Mouse (Mus musculus): ENCODE data around the gene Ncapd2.

Ncapd2 gene

DNA sequence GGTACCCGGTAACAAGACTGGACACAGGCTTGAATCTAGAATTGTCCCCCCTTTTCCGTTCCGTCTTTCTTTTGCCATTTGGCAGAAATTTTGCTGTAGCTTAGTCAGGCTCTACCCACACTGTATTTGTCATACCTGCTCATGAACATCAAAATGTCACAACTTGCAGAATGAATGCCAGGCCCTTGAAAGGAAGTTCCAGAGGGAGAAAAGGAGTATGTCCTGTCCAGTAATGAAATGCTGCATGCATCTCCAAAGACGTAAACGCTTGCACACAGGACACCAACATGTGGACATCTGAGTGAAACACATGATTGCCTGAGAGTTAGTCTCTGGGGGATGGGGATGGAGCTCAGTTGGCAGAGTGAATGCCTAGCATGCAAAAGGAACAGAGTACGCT is 22.2 kb upstream of the Ncapd2 start:
- no peak for DNase-seq

DNA sequence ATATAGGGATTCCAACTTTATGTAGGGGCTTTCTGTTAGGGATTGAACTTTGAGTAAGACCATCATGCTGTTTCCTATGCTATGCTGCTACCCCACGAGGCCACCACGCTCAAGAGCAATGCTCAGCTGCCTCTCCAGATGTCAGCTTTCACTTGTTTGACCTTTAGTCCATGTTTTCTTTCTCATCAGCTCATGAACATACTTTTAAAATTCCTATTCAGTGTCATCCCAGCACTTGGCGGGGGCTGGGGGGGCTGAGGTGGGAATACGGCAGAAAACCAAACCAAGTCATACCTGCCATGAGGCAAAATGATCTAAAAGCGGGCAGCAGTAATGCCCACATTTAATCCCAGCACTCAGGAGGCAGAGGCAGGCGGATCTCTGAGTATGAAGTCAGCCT is 21.6 kb upstream of the Ncapd2 start:
- DNase-seq = no peak

DNA sequence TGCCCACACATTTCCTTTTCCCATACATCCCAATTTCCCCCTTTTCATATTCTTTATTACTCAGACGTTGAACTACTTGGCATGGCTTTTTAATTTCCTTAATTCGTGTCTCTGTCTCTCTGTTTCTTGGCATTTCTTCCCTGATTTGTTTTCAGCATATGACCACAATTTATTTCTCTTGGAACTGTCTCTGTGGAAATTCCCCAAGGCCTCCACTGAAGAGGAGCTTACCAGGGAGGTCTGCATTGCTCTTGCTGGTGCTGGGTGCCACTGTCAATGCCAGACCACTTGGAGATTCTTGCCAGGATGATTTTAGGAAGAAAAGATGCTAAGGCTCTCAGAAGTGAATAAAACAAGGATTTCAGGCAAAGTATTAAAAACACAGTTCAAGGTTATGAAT is 21.1 kb upstream of the Ncapd2 start:
- DNase-seq = no peak

DNA sequence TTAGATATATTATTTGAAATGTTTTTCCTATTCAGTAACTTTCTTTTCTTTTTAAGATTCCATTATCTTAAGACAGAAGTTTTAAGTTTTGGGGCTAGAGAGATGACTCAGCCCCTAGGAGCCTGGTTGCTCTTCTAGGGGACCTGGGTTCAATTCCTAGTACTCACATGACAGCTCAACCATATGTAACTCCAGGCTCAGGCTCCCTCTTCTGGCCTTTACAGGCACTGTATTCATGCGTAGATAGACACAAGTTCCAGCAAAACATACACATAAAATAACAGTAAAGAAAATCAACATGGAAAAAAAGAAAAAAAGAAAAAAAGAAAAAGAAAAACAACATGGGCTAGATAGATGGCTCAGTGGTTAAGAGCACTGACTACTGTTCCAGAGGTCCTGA is 18.9 kb upstream of the Ncapd2 start:
- no peak for DNase-seq

DNA sequence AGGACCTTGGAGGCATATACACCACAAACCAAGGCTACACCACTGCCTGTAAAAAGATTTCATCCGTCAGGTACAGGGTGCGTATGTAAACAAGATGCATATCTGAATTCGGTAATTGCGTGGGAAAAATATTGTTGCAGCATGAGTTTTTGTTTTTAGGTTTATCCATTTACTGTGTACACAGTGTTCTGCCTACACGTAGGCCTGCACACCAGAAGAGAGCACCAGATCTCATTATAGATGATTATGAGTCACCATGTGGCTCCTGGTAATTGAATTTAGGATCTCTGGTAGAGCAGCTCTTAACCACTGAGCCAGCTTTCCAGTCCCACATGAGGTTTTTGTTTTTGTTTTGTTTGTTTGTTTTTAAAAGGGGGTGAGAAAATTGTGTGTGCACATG is 5.7 kb upstream of the Ncapd2 start:
- no peak for DNase-seq

DNA sequence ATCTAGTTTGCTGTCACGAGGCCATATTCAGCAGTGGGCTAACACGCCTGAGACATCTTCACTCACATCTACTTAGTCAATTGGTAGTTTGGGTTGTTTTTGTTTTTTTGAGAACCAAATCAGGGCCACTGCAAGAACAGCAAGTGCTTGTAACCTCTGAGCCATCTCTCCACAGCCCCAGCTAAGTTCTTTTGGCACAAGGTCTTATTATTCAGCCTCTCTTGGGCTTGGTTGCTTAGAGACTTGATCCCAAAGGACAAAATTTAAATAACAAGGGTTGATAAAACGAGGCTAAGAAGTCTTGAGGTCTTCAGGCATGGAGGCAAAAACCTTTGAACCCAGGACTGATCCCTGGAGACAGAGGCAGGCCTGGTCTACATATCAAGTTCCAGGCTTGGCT is 4.8 kb upstream of the Ncapd2 start:
- no peak for DNase-seq

DNA sequence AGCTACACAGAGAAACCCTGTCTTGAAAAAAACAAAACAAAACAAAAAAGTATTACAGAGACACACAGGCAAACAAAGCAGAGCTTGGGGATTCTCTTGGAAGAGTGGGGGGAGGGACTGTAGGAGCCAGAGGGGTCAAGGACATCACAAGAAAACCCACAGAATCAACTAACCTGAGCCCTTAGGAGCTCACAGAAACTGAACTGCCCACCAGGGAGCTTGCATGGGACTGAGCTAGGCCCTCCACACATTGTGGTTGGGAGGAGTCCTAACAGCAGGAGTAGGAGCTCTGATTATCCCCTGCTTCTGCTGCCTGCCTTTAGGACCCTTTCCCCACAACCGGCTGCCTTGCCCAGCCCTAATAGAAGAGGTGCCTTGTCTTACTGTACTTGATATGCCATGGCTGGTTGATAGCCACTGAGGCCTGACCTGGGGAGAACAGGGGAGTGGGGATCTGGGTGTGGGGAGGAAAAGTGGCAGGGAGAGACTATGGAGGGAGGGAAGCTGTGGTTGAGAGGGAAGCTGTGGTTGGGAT is 4.1 kb upstream of the Ncapd2 start:
- DNase-seq = no peak

DNA sequence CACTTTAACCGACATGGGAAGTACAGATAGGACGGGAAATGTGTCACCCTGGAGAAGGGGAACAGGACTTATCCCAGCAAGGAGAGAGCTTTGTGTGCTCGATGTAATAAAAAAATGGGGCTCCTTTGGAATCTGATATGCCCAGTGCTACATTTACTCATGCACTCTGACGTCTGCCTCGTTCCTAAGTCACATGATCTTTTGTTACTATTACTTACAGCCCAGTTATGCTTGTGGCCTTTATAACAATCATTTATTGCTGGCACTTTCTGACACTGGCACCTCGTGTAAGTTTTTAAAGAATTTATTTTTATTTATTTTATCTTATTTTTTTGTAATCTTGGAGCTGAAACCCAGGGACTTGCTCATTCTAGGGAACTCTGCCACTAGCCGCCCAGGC is 1.9 kb upstream of the Ncapd2 start:
- DNase-seq = no peak

DNA sequence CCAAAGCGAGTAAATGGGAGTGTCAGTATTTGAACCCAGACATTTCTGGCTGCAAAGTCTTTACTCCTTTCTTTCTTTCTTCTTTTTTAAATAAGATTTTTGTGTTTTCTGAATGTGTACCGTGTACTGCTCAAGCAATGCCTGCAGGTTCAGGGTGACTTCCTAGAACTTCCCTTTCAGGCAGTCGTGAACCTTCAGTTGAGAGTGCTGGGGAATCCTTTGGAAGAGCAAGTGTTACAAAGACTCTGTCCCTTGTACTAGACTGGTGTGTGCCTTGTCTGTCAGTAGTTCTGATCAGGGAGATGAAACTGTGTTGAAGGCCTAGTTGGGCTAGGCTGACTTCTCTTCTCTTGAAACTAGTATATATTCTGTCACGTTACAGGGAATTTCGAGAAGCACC is 1.3 kb upstream of the Ncapd2 start:
- DNase-seq = no peak

DNA sequence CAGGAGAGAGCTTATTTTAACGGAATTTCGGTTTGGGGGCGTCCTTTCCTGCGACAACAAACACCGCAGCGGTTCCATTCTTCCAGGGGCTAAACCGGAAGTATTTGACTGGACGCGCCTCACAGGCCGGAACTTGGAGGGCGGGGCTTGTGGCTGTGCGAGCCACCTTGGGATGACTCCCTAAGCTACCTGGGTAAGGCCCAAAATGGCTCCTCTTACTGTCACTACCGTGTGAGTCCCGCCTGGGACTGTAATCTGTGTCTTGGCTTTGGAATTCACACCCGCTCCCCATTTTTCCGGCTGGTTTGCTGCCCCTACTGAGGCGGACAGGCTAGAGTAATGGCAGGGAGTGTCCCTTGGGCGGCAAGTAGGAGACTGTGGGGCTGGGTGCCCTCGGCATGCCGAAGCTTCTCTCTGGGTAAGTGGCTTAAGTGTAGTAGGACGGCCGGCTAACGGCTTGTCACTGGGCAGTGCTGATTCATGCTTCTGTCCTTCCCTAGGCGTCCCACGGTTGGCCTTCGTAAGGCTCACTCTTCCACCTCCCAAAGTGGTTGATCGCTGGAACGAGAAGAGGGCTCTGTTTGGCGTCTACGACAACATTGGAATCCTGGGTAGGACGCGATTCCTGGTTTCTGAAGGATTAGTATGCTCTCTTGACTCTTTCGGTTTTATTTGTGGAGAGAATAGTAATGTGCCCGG is 664 bp upstream of the Ncapd2 start:
- DNase-seq = peak; percentile 83 to 87

DNA sequence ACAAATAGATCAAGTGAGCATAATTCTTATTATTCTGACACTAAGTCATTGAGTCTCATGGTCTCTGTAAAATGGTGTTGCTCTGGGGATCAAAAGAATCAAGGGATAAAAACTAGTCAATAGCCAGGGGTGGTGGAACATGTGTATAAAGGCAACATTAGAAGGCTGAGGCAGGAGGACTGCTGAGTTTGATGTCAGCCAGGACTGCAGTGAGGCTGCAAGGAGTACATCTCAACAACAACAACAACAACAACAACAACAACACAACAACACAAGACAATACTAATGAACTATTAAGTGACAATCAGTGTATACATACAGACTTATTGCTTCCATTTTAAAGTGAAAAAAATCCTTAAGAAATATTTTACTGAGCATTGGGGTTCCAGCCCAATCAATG is 685 bp downstream of the Ncapd2 start:
- no peak for DNase-seq

DNA sequence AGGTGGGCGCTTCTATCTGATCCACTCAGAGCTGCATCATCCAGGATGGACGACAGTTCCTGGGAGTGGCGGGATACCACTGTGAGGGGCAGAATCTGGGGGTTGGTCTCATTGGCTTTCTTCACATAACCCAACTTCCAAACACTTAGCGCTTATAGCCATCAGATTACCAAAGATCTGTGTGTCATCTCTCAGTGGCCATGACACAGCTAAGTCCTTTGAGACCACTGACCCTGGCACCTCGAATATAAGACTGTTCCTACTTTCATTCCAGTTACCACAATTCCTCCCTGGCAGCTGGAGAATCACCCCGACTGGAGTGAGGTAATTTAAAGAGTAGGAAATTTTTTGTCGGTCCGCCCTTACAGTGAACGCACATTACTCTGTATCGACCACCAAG is 5.3 kb downstream of the Ncapd2 start:
- no peak for DNase-seq

DNA sequence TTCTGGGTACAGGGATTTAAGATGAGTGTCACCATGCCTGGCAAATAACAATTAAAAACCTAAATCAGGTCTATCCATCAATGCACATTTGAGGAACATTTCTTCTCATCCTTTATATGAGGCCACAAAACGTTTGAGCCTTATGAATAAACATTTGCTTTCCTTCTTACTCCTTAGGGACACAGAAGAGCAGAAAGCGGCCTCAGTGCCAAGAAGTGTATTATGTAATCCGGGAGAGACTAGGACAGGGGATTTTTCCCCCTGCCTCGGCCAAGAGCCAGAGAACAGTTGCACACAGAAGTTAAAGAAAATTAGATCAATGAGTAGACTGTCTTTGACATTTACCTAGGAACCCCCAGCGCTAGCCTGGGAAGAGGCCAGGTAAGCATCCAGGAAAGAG is 9.4 kb downstream of the Ncapd2 start:
- no peak for DNase-seq

DNA sequence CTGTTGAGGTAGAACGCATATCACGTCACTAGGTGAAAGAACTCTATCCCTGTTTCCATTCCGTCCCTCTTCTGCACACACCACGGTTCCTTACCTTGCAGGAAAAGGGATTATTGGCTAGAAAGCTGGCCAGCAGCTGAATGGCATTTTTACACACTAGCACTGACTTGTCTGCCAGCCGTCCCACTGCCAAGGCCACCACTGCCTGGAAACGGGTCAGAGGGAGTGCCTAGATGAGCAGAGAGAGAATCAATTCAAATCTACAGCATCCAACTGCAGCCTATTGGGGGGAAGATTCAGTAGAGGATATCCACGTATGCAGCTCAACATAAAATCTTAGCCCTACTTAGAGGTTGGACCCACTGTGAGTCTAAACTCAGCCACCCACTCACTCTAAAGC is 11.9 kb downstream of the Ncapd2 start:
- DNase-seq = no peak

DNA sequence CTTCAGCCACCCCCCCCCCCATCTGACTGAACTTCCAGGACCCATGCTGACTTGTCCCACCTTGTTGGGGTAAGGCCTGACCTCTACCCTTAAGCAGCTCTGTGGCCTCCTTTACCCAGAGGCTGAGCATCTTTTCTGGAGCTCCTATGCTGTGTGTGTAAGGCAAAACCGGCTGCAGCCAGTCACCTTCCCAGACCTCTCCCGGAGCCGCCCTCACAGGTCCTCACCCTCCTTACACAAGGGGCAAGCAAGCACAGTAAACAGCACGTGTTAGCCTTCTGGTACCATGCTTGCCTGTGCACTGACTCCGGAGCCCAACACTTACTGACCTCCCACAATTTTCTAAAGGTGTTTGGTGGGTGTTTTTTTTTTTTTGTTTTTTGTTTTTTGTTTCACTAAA is 16.0 kb downstream of the Ncapd2 start:
- no peak for DNase-seq

DNA sequence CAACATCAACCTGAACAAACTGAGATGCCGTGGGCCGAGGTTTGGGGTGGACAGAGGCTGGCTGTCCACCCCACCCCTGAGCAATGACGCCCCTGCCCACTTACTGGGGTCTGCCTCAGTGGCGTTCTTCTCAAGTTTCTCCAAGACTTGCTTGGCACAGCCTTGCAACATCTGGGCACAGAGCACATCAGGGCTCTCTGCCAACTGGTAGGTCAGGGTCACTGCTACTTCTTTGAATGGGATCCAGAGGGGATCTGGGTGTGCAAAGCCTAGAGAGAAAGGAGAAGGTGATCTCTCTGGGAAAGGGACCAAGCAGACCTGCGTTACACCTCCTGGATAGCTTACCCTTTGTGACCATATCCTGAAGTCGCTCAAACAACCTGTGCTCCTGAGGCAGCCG is 18.2 kb downstream of the Ncapd2 start:
- no peak for DNase-seq

DNA sequence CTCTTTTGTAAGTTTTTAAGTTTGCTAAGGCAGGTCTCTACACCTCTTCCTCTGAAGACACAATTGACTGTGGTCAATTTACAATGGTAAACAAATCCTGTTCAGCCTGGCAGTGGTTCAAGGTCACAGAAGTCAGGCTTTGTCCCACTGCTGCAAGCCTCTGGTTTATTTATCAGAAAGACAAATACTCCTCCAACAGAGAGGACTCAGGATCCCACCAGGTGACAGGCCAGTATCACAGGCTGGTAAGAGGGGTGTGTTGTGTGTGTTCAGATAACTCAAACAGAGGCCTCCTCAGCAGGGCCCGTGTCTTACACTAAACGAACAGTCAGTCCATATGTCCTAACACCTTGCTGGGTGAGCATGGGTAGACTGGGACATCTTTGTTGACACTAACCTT is 19.0 kb downstream of the Ncapd2 start:
- DNase-seq = no peak

DNA sequence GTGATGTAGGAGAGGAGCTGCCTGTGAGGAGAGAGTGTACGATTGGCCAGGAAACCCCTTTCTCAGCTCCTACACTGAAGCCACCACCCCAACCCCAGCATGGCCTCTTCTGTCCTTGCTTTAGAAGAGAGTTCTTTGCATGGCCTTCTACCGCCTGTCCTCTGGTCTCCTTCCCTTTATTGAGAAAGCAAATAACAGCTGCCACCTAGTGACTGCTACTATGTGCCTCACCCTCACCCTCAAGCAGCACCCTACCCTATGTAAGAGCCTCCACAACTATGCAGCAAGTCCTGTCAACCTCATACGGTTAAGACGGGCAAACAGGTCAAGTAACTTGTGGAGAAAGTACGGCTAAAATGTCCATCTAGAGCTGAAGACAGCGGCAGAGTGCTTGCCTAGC is 21.3 kb downstream of the Ncapd2 start:
- no peak for DNase-seq

DNA sequence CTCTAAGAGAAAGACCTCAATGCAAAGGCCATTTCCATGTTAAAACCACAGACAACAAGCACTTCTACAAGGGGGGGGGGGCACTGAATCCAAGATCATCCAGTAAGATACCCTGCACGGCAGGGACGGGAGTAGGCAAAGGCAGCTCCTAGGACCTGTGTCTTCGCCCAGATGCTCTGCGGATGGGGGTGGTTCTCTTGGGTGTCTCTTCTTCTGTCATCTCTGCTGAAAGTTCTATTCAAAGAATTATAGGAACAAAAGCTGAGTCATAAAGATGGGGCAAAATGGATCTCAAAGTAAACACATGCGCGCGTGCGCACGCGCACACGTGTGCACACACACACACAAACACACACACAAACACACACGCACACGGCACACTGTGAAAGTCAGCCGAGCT is 23.4 kb downstream of the Ncapd2 start:
- no peak for DNase-seq

DNA sequence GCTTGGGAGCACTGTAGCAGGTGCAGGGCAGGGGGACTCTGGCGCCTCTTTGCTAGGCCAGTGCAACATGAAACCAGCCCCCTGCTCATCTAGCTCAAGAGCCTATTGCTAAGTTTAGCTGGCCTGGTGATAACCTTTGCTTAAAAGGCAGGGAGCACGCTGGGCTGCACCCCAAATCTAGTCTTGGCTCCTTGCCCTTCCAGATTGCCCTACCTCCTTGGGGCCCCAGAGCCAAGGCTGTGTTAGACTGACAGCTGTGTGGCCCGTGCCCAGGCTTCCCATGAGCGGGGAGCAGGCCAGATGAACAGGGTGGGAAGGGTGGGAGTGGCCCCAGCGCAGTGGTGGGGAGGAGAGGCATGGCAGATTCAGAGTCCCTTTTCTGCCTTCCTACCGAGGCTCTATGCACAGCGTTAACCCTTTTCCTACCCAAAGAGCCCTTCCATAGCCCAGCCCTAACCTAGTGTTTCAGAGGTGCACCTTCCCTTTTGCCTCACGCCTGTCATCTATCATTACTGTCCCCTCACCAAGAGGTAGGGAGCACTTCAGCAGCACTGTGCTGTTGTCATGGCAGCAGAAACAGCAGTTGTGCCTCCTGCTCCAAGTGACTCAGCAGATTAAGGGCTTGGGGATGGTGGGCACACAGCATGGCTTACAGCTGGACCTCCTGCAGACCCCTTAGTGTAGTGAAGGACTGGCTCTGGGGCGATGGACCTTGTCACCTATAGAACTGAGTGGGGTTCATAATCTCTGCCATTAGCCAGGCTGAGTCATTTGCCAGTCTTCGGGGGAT is 24.4 kb downstream of the Ncapd2 start:
- DNase-seq = no peak

DNA sequence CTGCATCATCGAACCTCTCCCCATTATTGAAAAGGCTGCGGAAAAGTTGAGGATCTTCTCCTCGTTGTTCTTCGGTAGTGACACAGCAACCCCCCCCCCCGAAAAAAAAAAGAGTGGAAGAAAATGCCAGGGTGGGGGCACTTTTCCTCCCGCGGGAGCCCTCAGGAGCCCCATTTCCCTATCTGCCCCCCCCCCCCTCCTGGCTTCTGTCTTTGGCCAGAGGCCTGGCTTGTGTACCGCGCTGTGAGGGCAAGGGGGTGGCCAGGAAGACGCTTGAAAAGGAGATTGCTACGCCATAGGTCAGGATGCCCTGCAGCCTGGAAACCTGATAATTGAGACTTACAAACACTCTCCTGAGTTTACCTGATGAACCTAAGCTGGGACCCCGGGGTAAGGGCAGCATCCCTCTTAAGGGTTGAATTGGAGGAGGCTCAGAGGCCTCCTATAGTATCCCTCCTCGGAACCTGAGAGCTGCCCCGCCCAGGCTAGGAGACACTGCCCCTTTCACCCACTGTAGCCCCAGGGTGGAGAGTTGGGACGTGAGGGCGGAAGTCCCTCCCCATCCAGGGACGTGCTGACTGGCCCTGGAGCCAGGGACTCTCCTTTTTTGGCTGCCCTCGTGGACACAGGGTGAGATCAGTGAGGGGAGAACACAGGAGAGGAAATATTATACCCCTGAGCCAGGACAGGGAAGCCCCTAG is 25.3 kb downstream of the Ncapd2 start, which contains the start of gene Gapdh:
Gene Gapdh, minus strand, starts transcription at position 417 of the 701 bp plus-strand sequence.
- DNase-seq = peak in 1 of 2 experiments; percentile 36

DNA sequence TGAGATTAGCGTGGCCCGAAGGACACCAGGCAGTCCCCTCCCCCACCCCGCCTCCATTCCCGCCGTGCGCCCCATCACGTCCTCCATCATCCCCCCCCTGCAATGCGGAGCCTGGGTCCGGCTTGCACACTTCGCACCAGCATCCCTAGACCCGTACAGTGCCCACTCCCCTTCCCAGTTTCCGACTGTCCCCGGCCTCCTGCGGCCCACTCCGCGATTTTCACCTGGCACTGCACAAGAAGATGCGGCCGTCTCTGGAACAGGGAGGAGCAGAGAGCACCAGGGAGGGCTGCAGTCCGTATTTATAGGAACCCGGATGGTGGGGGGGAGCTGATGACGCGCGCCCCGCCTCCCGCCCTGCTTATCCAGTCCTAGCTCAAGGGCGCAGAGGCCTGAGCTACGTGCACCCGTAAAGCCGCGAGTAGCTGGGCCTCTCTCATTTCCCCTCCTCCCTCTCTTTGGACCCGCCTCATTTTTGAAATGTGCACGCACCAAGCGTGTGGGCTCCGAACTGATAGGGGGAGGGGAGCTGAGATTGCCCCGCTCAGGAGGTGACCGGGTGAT is 26.1 kb downstream of the Ncapd2 start:
- peak; percentile 94 to 96 for DNase-seq

DNA sequence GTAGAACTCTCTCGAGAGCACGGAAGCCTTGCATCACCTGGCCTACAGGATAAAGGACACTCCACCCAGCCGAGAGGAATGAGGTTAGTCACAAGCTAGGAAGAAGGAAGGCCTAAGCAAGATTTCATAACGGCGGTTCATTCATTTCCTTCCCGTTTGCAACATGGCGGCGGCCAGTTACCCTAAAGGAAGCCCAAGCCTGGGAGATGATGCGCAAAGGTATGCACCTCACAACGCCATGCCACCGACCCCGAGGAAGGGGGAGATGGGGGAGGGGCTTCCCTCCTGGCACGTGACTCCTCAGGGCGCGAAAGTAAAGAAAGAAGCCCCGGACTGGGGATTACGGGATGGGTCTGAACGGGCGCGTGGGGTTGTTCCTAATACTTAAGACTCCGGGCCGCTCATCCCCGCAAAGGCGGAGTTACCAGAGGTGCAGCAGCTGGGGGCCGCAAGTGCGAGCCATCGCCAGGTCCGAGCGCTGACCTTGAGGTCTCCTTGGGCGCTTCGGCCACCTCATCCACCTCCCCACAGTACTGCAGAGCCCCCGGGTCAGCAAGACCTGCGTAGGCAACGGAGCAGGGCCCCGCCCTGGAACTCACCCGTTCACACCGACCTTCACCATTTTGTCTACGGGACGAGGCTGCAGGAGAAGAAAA is 26.7 kb downstream of the Ncapd2 start:
- peak; percentile 39 to 54 for DNase-seq
